Mouse (Mus musculus) bone marrow, adult 2 months (tissue): ENCODE results near the gene Ptpa.

Source experiments
- CTCF ChIP-seq: fragments of 200-500 bp; IDR thresholded peaks from 2 replicates; pipeline ENCODE4 v1.5.1; 2011; ENCODE audit warnings: low read length, control low read depth; ENCODE audit not compliant: control insufficient read depth, insufficient read depth
- POLR2A ChIP-seq: fragments of 200-500 bp; IDR thresholded peaks from 2 replicates; pipeline ENCODE4 v1.6.1; 2011; ENCODE audit warnings: low read depth, mild to moderate bottlenecking, control low read depth, low read length, borderline replicate concordance; ENCODE audit not compliant: control insufficient read depth

DNA sequence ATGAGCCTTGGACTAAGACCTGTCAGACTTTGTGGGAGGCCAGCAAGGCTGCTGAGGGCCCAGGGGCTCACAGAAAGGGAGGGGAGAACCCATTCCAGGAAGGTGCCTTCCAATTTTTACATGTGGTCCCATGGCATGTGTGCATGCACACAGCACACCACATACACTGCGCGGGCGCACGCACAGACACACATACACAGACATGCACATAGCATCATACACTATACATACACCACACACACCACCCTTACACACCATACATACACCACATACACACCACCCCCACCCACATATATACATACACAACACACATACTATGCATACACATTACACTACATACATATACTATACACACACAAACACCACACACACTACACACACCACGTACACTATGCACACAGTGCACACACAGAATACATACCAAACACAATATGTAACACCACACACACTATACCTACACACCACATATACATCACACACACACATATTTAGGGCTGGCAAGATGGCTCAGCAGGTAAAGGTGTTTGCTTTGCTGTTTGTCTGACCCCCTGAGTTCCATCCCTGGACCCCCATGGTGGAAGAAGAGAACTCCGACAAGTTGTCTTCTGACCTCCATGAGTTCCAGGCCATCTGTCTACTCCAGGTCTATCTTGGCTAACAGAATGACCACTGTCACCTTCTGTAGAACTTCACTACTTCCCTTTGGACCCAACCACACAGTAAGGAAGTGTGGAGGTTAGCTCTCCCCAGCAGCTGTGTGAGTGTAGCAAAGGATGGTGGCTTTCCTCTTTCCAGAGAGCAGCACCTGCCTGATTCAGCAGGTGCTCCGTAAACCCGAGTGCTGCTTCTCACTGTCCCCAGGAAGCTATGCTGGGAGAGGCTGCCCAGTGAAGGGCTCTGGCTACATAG, 79.4 kb downstream of the Ptpa start:
- TF ChIP-seq CTCF, result no peak
- no peak for TF ChIP-seq POLR2A
